Mouse (Mus musculus) intestine, embryonic 14.5 days (tissue): ENCODE measurements around the gene Sema5b. TPM values are rescaled to one million over a fixed set of nuclear protein-coding genes. Genes with fewer than 3 reads are reported as not detected.

Source experiments
- ATAC-seq: fragments of 200-750 bp; cut with Nextera tagmentation; replicated peaks from 2 replicates; pipeline ENCODE4 v1.8.0; 2017; ENCODE audit warnings: low read depth, moderate number of reproducible peaks, moderate TSS enrichment, moderate library complexity; ENCODE audit not compliant: low FRiP score, low TSS enrichment
- DNase-seq: peaks from one replicate; pipeline ENCODE4 v3.0.0-alpha.2; 2018; ENCODE audit warnings: low spot score
- H3K27ac ChIP-seq: fragments of 300-500 bp; sonication (generic); 2 replicates; pipeline ENCODE4 v1.5.1; 2014; ENCODE audit warnings: low read depth, mild to moderate bottlenecking, control low read depth
- H3K27me3 ChIP-seq: fragments of 300-500 bp; sonication (generic); replicated peaks from 2 replicates; pipeline ENCODE4 v1.6.1; 2014; ENCODE audit warnings: low read length, control low read depth; ENCODE audit not compliant: control insufficient read depth, insufficient read depth
- H3K36me3 ChIP-seq: fragments of 300-500 bp; sonication (generic); 2 replicates; pipeline ENCODE4 v1.6.1; 2014; ENCODE audit warnings: low read length, control low read depth; ENCODE audit not compliant: control insufficient read depth, insufficient read depth
- H3K4me1 ChIP-seq: fragments of 300-500 bp; sonication (generic); replicated peaks from 2 replicates; pipeline ENCODE4 v1.6.1; 2014; ENCODE audit warnings: low read length, control low read depth, mixed read lengths; ENCODE audit not compliant: control insufficient read depth, insufficient read depth
- H3K4me2 ChIP-seq: fragments of 300-500 bp; sonication (generic); 2 replicates; pipeline ENCODE4 v1.6.1; 2014; ENCODE audit warnings: low read length
- H3K4me3 ChIP-seq: fragments of 300-500 bp; sonication (generic); 2 replicates; pipeline ENCODE4 v1.5.1; 2014; ENCODE audit warnings: low read depth, low read length, control low read depth, mixed read lengths
- H3K9ac ChIP-seq: fragments of 300-500 bp; sonication (generic); 2 replicates; pipeline ENCODE4 v1.6.1; 2014; ENCODE audit warnings: mild to moderate bottlenecking, low read length
- H3K9me3 ChIP-seq: fragments of 300-500 bp; sonication (generic); 2 replicates; pipeline ENCODE4 v1.6.1; 2016; ENCODE audit warnings: low read length, control low read depth; ENCODE audit not compliant: control insufficient read depth
- WGBS: fragments of 180-500 bp; shearing (Covaris S2); extraction: QIAGEN DNeasy Blood & Tissue Kit; methylation state at CpG from one replicate; pipeline ENCODE4 v1.1.7; 2014; 5-methylcytosine and 5-hydroxymethylcytosine counted together
- polyA plus RNA-seq: library from polyadenylated mRNA; unstranded; fragments of >200 nt; fragmentation: Nextera tagmentation; extraction: Ambion mirVana; gene quantifications from 2 replicates; pipeline ENCODE4 v1.2.1, GENCODE M21; 2014

Gene Sema5b
- polyA plus RNA-seq, 1 experiment from 2014 or later: 7.0 TPM

GRCm38 (mm10) chr16:35652206-35652605 is 111.3 kb downstream of the Sema5b start:
- ATAC-seq (no peak), DNase-seq (no peak)
- H3K27ac ChIP-seq: no peak overlapping the region
- H3K4me3 ChIP-seq: no peak overlapping the region
- no peaks in the 10 kb centered on the region for H3K27me3 ChIP-seq
- WGBS: 57% methylated on average over 6 of the region's 6 CpGs
- no peaks in the 10 kb centered on the region for H3K9me3 ChIP-seq
- no peaks in the 10 kb centered on the region for H3K36me3 ChIP-seq
- H3K4me2 ChIP-seq: no peak overlapping the region
- no peak overlapping the region for H3K9ac ChIP-seq
- H3K4me1 ChIP-seq: no peaks in the 10 kb centered on the region

DNA sequence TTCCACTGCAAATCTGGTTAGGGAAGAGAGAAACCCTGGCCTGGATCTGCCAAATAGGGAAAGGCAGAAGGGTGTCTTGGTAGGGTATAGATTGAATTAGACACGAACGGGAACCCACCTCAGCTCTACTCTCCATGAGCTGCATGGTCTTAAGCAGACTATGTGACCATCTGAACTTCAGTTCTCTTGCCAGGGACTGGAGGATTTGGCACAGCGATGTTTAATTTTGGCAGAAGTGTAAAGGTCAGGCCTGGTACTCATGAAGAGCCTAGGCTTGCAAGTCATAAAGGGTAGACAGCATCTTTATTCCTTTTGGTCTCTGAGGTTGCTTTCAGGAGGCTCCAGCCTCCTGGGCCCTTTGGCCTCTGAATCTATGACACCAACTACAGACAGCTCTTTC is 111.8 kb downstream of the Sema5b start:
- Histone ChIP-seq H3K4me3 (no peak overlapping the region), H3K9ac (no peak overlapping the region), H3K9me3 (no peaks in the 10 kb centered on the region), H3K36me3 (no peaks in the 10 kb centered on the region), H3K27ac (no peak overlapping the region), H3K27me3 (no peaks in the 10 kb centered on the region), H3K4me1 (no peaks in the 10 kb centered on the region), H3K4me2 (no peak overlapping the region)
- ATAC-seq (no peak), DNase-seq (no peak)
- WGBS: 91% methylated on average over 3 of the region's 3 CpGs

DNA sequence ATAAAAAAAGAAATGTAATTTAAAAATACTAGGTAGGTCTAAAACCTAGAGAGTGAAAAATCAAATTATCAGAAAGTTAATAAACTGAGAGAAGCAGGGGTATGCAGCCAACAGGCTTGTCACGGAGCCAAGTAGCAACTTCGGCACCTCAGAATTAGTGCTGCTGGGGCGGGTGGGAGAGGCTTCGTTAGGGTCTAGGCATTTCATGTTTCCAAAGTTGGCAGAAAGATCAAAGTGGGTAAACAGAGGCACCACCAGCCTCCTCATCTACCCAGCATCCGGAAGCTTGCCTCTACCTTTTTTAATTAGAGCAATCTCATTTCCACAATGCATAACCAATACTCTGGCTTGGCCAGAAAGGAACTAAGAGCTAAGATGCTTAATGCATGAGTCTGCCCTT is 113.0 kb downstream of the Sema5b start:
- Histone ChIP-seq H3K4me2 (no peak overlapping the region), H3K36me3 (no peaks in the 10 kb centered on the region), H3K27ac (no peak overlapping the region), H3K4me3 (no peak overlapping the region), H3K9ac (no peak overlapping the region), H3K27me3 (peaks cover 8% of the 10 kb centered on the region), H3K9me3 (no peaks in the 10 kb centered on the region), H3K4me1 (no peaks in the 10 kb centered on the region)
- no peak for ATAC-seq
- no peak for DNase-seq
- WGBS: 86% methylated on average over 5 of the region's 5 CpGs

GRCm38 (mm10) chr16:35660222-35660621 is 119.3 kb downstream of the Sema5b start:
- Histone ChIP-seq H3K4me2 (peak overlapping the region; percentile 58), H3K27me3 (peaks cover 29% of the 10 kb centered on the region), H3K4me3 (peak overlapping the region; percentile 33), H3K9me3 (no peaks in the 10 kb centered on the region), H3K4me1 (no peaks in the 10 kb centered on the region; the same call in 1 of the 2 replicates), H3K9ac (no peak overlapping the region; the same call in 1 of the 2 replicates), H3K27ac (no peak overlapping the region), H3K36me3 (no peaks in the 10 kb centered on the region)
- ATAC-seq (no peak), DNase-seq (peak; percentile 68)
- WGBS: 5% methylated on average over 36 of the region's 36 CpGs

DNA sequence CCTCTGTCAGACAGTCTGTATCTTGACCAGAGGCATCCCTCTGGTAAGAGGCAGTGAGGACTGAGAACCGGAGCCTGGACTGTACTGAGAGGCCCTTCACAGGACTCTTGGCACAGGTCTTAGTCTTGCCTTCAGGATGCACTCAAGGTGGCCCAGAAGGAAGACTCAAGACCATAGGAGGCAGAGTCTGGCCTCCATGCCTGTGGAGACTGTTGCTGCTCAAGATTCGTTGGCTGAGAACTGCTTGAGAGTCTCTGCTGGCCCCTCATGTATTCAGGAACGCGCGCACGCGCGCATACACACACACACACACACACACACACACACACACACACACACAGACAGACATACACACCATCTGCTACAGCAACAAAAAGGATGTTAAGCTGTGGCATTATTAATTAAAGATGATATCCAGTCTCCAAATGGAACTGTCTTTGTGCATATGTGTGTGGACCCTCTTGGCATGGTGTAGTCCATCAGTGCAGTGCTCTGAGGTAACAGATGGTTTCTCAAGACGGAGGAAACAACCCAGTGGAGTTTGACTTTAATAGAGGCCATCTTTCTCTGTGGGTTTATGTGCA is 123.0 kb downstream of the Sema5b start:
- Histone ChIP-seq H3K4me3 (no peak overlapping the region), H3K36me3 (no peaks in the 10 kb centered on the region), H3K4me2 (no peak overlapping the region), H3K4me1 (no peaks in the 10 kb centered on the region; the same call in 1 of the 2 replicates), H3K9ac (no peak overlapping the region), H3K27ac (no peak overlapping the region), H3K27me3 (peaks cover 22% of the 10 kb centered on the region), H3K9me3 (no peaks in the 10 kb centered on the region)
- ATAC-seq (no peak), DNase-seq (no peak)
- 87% methylated on average over 9 of the region's 9 CpGs for WGBS

GRCm38 (mm10) chr16:35664847-35665246 is 123.9 kb downstream of the Sema5b start:
- H3K4me2 ChIP-seq: no peak overlapping the region
- no peaks in the 10 kb centered on the region; the same call in 1 of the 2 replicates for H3K4me1 ChIP-seq
- no peaks in the 10 kb centered on the region for H3K36me3 ChIP-seq
- no peaks in the 10 kb centered on the region for H3K9me3 ChIP-seq
- H3K9ac ChIP-seq: no peak overlapping the region
- no peak overlapping the region for H3K27ac ChIP-seq
- no peak for DNase-seq
- WGBS: 79% methylated on average over 4 of the region's 4 CpGs
- no peak overlapping the region for H3K4me3 ChIP-seq
- peaks cover 12% of the 10 kb centered on the region for H3K27me3 ChIP-seq
- no peak for ATAC-seq

DNA sequence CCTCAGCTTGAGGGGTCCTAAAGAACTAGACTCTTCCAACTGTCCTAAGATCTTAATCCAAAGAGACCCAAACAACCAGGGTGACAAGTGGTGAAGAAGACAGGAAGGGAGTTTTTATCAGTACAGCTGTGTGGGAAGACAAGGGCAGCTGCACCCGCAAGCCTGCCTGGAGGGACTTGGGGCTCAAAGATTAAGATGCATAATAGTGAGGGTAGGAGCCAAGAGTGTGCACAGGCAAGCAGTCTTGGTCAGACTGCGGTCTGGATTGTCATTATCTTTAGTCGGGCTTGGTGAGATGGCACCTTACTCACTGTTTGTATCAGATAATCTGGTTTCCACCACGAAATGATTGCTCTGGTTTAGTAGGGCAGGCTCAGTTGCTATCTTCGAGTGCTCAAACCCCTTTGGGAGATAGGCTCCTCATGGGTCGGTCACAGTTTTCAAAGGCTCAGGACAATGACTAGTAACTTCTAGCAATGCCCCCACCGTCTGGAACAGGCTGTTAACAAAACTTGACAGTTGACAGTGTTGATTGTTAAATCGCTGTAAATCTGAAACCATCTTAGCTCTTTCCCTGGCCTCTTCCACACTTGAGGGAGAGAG is 136.7 kb downstream of the Sema5b start:
- H3K9me3 ChIP-seq: 0 out of 2 replicates have a peak, but pooled peaks cover 2% of the 10 kb centered on the region
- 75% methylated on average over 8 of the region's 8 CpGs for WGBS
- no peaks in the 10 kb centered on the region for H3K27me3 ChIP-seq
- H3K4me3 ChIP-seq: no peak overlapping the region
- no peak overlapping the region for H3K27ac ChIP-seq
- H3K9ac ChIP-seq: no peak overlapping the region
- H3K4me2 ChIP-seq: no peak overlapping the region
- no peaks in the 10 kb centered on the region for H3K36me3 ChIP-seq
- ATAC-seq: no peak
- DNase-seq: no peak
- H3K4me1 ChIP-seq: no peaks in the 10 kb centered on the region

- no peak overlapping the region for H3K9ac ChIP-seq
- ATAC-seq: no peak
- no peak overlapping the region for H3K27ac ChIP-seq
Observed at GRCm38 (mm10) chr16:35678476-35678875, 137.5 kb downstream of the Sema5b start.

More at GRCm38 (mm10) chr16:35678476-35678875, 137.5 kb downstream of the Sema5b start:
- no peak overlapping the region for H3K4me2 ChIP-seq
- WGBS: 34% methylated on average over 3 of the region's 3 CpGs
- H3K4me1 ChIP-seq: no peaks in the 10 kb centered on the region
- DNase-seq: no peak
- H3K4me3 ChIP-seq: no peak overlapping the region
- H3K36me3 ChIP-seq: no peaks in the 10 kb centered on the region
- H3K9me3 ChIP-seq: 0 out of 2 replicates have a peak, but pooled peaks cover 2% of the 10 kb centered on the region
- no peaks in the 10 kb centered on the region for H3K27me3 ChIP-seq
